Mouse (Mus musculus): ENCODE measurements around the gene Elmo2. TPM values are rescaled to one million over a fixed set of nuclear protein-coding genes. Genes with fewer than 3 reads are reported as not detected.

Gene Elmo2
- polyA plus RNA-seq (2012; ENCODE audit: insufficient read depth, low replicate concordance): 15.3 and 16.3 TPM in 2 replicates

- H3K4me3 ChIP-seq (replicated peaks): peak within 1 kb of the TSS; percentile 99
- H3K36me3 ChIP-seq (replicated peaks; ENCODE audit: low read length): peaks cover 27% of the 10 kb centered on the region
- peaks cover 82% of the 10 kb centered on the region for H3K4me1 ChIP-seq
- H3K9me3 ChIP-seq: no peaks in the 10 kb centered on the region
- no peaks in the 10 kb centered on the region for H3K27me3 ChIP-seq (replicated peaks)
- no peak for TF ChIP-seq GATA1 (IDR thresholded peaks at IDR 0.05; ENCODE audit: borderline replicate concordance, low read length)
- TF ChIP-seq FLI1 (IDR thresholded peaks at IDR 0.05; ENCODE audit: low read length): no peak
Observed at GRCm38 (mm10) chr2:165326304-165327190, at the start of gene Elmo2. Elmo2 (minus strand) TSS chr2:165326479.

DNA sequence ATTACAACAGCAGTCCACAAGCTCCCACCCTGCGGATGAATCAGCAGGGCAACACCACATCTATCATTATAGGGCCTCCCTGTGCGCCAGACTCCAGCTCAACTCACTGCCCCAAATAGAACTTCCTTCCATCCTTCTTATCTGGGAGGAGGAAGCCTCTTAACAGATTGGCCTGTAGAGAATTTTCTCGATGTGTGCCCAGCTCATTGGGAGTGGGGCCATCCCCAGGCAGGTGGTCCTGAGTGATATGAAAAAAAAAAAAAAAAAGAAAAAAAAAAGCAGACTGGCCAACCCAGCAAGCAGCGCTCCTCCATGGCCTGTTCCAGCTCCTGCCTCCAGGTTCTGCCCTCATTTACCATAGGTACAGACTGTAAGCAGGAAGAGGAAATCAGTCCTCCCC lies 49.7 kb upstream of the Elmo2 start:
- Histone ChIP-seq H3K27me3 (replicated peaks) (peaks cover 43% of the 10 kb centered on the region), H3K36me3 (replicated peaks; ENCODE audit: low read length) (no peaks in the 10 kb centered on the region), H3K4me1 (peaks cover 7% of the 10 kb centered on the region; the same call in 1 of the 2 replicates), H3K4me3 (replicated peaks) (no peak overlapping the region), H3K9me3 (peaks cover 28% of the 10 kb centered on the region)
- no peak for TF ChIP-seq FLI1 (IDR thresholded peaks at IDR 0.05; ENCODE audit: low read length)
- no peak for TF ChIP-seq GATA1 (IDR thresholded peaks at IDR 0.05; ENCODE audit: borderline replicate concordance, low read length)

DNA sequence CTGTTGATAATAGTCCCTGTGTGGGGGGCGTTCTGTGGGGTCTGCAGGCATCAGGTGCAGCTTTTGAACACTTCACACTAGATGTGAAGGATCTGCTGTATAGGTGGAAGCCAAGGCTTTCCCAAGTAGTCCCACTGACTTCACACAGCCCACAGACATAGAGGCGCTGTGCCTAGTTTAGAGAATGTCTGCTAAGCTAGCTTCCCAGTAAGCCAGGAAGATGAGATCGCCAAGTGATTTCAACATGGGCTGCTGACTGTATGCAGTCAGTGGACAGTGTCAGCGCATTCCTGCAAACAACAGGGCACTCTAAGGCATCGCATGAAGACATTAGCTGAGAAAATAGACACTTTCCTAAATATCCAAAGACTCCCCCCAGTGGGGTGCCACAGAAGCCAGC lies 49.2 kb upstream of the Elmo2 start:
- TF ChIP-seq GATA1 (IDR thresholded peaks at IDR 0.05; ENCODE audit: borderline replicate concordance, low read length) (no peak), FLI1 (IDR thresholded peaks at IDR 0.05; ENCODE audit: low read length) (no peak)
- Histone ChIP-seq H3K4me3 (replicated peaks) (no peak overlapping the region), H3K4me1 (peaks cover 7% of the 10 kb centered on the region; the same call in 1 of the 2 replicates), H3K36me3 (replicated peaks; ENCODE audit: low read length) (no peaks in the 10 kb centered on the region), H3K9me3 (peaks cover 23% of the 10 kb centered on the region), H3K27me3 (replicated peaks) (peaks cover 39% of the 10 kb centered on the region)

DNA sequence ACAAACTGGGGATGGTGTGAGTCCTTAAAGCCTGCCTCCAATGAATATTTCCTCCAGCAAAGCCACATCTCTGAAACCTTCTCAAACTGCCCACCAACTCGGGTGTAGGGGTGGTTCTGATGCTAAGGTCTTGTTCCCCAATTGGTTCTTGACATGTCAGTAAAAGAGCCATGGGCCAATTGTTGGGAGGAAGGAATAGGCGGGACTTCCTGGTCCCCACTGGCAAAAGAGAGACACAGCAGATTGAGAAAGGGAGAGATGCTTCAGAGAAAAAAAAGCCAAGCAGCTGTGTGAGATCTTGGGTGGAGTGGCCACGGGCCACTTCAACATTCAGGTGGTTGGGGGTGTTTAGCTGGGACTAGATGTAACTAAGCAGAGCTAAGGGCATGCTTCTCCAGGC lies 44.8 kb upstream of the Elmo2 start:
- H3K4me1 ChIP-seq: peaks cover 26% of the 10 kb centered on the region
- no peak overlapping the region for H3K4me3 ChIP-seq (replicated peaks)
- TF ChIP-seq GATA1 (IDR thresholded peaks at IDR 0.05; ENCODE audit: borderline replicate concordance, low read length): no peak
- TF ChIP-seq FLI1 (IDR thresholded peaks at IDR 0.05; ENCODE audit: low read length): no peak
- H3K36me3 ChIP-seq (replicated peaks; ENCODE audit: low read length): no peaks in the 10 kb centered on the region
- H3K9me3 ChIP-seq: peaks cover 11% of the 10 kb centered on the region; the same call in 1 of the 2 replicates
- peaks cover 52% of the 10 kb centered on the region for H3K27me3 ChIP-seq (replicated peaks)

DNA sequence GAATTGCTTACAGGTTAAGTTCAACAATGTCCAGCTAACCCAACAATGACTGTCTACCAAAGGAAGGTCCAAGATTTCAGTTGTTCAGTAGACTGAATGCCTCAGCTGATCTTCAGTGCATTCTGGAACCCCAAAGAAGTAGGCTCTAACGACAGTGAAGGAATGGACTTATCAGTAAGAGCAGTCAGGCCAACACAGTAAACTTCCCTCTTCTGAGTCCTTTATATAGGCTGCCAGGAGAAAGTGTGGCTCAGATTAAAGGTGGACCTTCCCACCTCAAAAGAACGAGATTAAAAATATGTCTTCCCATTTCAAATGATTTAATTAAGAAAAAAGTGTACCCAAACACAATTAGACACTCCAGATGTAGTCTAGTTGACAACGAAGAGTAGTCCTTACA lies 44.1 kb upstream of the Elmo2 start:
- Histone ChIP-seq H3K4me3 (replicated peaks) (no peak overlapping the region), H3K36me3 (replicated peaks; ENCODE audit: low read length) (no peaks in the 10 kb centered on the region), H3K4me1 (peaks cover 19% of the 10 kb centered on the region), H3K27me3 (replicated peaks) (peaks cover 54% of the 10 kb centered on the region), H3K9me3 (peaks cover 11% of the 10 kb centered on the region; the same call in 1 of the 2 replicates)
- no peak for TF ChIP-seq GATA1 (IDR thresholded peaks at IDR 0.05; ENCODE audit: borderline replicate concordance, low read length)

- Histone ChIP-seq H3K4me3 (replicated peaks) (peak within 1 kb of the TSS; percentile 53), H3K36me3 (replicated peaks; ENCODE audit: low read length) (no peaks in the 10 kb centered on the region), H3K9me3 (0 out of 2 replicates have a peak, but pooled peaks cover under 1% of the 10 kb centered on the region), H3K27me3 (replicated peaks) (peaks cover 53% of the 10 kb centered on the region), H3K4me1 (peaks cover 30% of the 10 kb centered on the region)
- no peak for TF ChIP-seq GATA1 (IDR thresholded peaks at IDR 0.05; ENCODE audit: borderline replicate concordance, low read length)
- no peak for TF ChIP-seq FLI1 (IDR thresholded peaks at IDR 0.05; ENCODE audit: low read length)
Observed at GRCm38 (mm10) chr2:165368496-165368895, 42.2 kb upstream of the Elmo2 start, which contains the start of gene Zfp663. Zfp663 (minus strand) TSS chr2:165368729.

- no peak for TF ChIP-seq GATA1 (IDR thresholded peaks at IDR 0.05; ENCODE audit: borderline replicate concordance, low read length)
- no peak for TF ChIP-seq FLI1 (IDR thresholded peaks at IDR 0.05; ENCODE audit: low read length)
- Histone ChIP-seq H3K4me1 (peaks cover 30% of the 10 kb centered on the region), H3K27me3 (replicated peaks) (peaks cover 59% of the 10 kb centered on the region), H3K4me3 (replicated peaks) (peak overlapping the region; percentile 53), H3K9me3 (peaks cover 5% of the 10 kb centered on the region), H3K36me3 (replicated peaks; ENCODE audit: low read length) (no peaks in the 10 kb centered on the region)
Observed at GRCm38 (mm10) chr2:165367868-165368439, 41.7 kb upstream of the Elmo2 start.

DNA sequence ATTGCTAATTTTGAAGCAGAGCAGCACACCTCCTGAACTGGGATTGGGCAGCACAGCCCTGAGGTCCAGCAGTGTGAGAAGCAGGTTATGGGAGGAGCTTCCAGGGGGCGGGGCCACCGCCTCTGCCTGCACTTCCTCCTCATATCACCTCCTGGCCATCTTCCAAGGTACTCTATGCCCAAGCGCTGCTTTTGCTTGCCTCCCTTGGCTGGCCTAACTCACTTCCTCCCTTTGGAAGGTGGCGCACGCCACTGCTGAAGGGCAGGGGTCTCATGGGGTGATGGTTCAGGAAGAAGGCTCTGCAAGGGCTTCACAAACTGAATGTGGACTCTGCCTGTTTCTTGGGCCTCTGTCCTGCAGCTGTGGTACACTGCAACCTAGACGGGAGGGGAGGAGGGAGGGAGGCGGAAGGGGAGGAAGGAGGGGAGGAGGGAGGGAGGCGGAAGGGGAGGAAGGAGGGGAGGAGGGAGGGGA lies 40.8 kb upstream of the Elmo2 start:
- H3K36me3 ChIP-seq (replicated peaks; ENCODE audit: low read length): no peaks in the 10 kb centered on the region
- peaks cover 30% of the 10 kb centered on the region for H3K4me1 ChIP-seq
- peaks cover 64% of the 10 kb centered on the region for H3K27me3 ChIP-seq (replicated peaks)
- peaks cover 6% of the 10 kb centered on the region for H3K9me3 ChIP-seq
- TF ChIP-seq FLI1 (IDR thresholded peaks at IDR 0.05; ENCODE audit: low read length) (no peak), GATA1 (IDR thresholded peaks at IDR 0.05; ENCODE audit: borderline replicate concordance, low read length) (no peak)
- no peak overlapping the region for H3K4me3 ChIP-seq (replicated peaks)

- peaks cover 6% of the 10 kb centered on the region for H3K9me3 ChIP-seq
- H3K27me3 ChIP-seq (replicated peaks): peaks cover 63% of the 10 kb centered on the region
- TF ChIP-seq GATA1 (IDR thresholded peaks at IDR 0.05; ENCODE audit: borderline replicate concordance, low read length) (no peak), FLI1 (IDR thresholded peaks at IDR 0.05; ENCODE audit: low read length) (no peak)
- peaks cover 30% of the 10 kb centered on the region for H3K4me1 ChIP-seq
- H3K36me3 ChIP-seq (replicated peaks; ENCODE audit: low read length): no peaks in the 10 kb centered on the region
- H3K4me3 ChIP-seq (replicated peaks): peak overlapping the region; percentile 79
Observed at GRCm38 (mm10) chr2:165364334-165365091, 38.2 kb upstream of the Elmo2 start.
